Mouse (Mus musculus) thymus, adult 2 months (tissue): ENCODE data around the gene Zkscan7. TPM values are rescaled to one million over a fixed set of nuclear protein-coding genes. Genes with fewer than 3 reads are reported as not detected.

Experiments
- DNase-seq: peaks from one replicate; pipeline ENCODE4 v3.0.0; 2021
- H3K27ac ChIP-seq: fragments of 200-500 bp; 2 replicates; pipeline ENCODE4 v1.5.1; 2012; ENCODE audit warnings: low read length, control low read depth; ENCODE audit not compliant: control insufficient read depth, insufficient read depth
- H3K27me3 ChIP-seq: fragments of 200-500 bp; 2 replicates; pipeline ENCODE4 v1.6.1; 2012; ENCODE audit warnings: mild to moderate bottlenecking, low read length, moderate library complexity, mixed read lengths; ENCODE audit not compliant: control insufficient read depth, insufficient read depth
- H3K36me3 ChIP-seq: fragments of 200-500 bp; 2 replicates; pipeline ENCODE4 v1.6.1; 2012; ENCODE audit warnings: mild to moderate bottlenecking, low read length, moderate library complexity; ENCODE audit not compliant: control insufficient read depth, insufficient read depth
- H3K4me1 ChIP-seq: fragments of 200-500 bp; replicated peaks from 2 replicates; pipeline ENCODE4 v1.6.1; 2012; ENCODE audit warnings: low read length; ENCODE audit not compliant: control insufficient read depth, insufficient read depth
- H3K4me3 ChIP-seq: fragments of 200-500 bp; 2 replicates; pipeline ENCODE4 v1.5.1; 2012; ENCODE audit warnings: mild to moderate bottlenecking, low read length, control low read depth, moderate library complexity; ENCODE audit not compliant: control insufficient read depth, insufficient read depth
- CTCF ChIP-seq: fragments of 200-500 bp; IDR thresholded peaks from 2 replicates; pipeline ENCODE4 v1.5.1; 2012; ENCODE audit warnings: mild to moderate bottlenecking, control low read depth, low read length, moderate library complexity, borderline replicate concordance; ENCODE audit not compliant: control insufficient read depth, poor library complexity, insufficient read depth; ENCODE audit errors: extremely low read depth
- POLR2A ChIP-seq: fragments of 200-500 bp; IDR thresholded peaks from 2 replicates; pipeline ENCODE4 v1.6.1; 2012; ENCODE audit warnings: mild to moderate bottlenecking, low read length, control low read depth, moderate library complexity; ENCODE audit not compliant: control insufficient read depth, poor library complexity, insufficient read depth; ENCODE audit errors: extremely low read depth
- WGBS: fragments of 180-500 bp; shearing (Covaris S2); methylation state at CpG from one replicate; pipeline ENCODE4 v1.1.7; 2018; 5-methylcytosine and 5-hydroxymethylcytosine counted together
- polyA plus RNA-seq: library from polyadenylated mRNA; depleted of rRNA; stranded (reverse); fragments of >200 nt; gene quantifications from 2 replicates; pipeline ENCODE4 v1.2.3, GENCODE M21; 2012; rRNA removed

Zkscan7 gene
- polyA plus RNA-seq = 2.8 and 3.0 TPM in 2 replicates

- TF ChIP-seq CTCF (no peak), POLR2A (no peak)
- Histone ChIP-seq H3K27me3 (no peaks in the 10 kb centered on the region), H3K27ac (no peak within 1 kb of the TSS), H3K4me1 (peaks cover 2% of the 10 kb centered on the region; the same call in 1 of the 2 replicates), H3K4me3 (no peak within 1 kb of the TSS), H3K36me3 (no peaks in the 10 kb centered on the region)
- WGBS = 94% methylated on average over 3 of the region's 3 CpGs
- no peak for DNase-seq
These were observed at the start of gene Zkscan7 for GRCm38 (mm10) chr9:122885385-122885784. Zkscan7 (plus strand) TSS chr9:122885685.

GRCm38 (mm10) chr9:122836126-122836525, 49.4 kb upstream of the Zkscan7 start:
- WGBS = 81% methylated on average over 9 of the region's 9 CpGs
- Histone ChIP-seq H3K4me1 (no peaks in the 10 kb centered on the region), H3K27ac (no peak overlapping the region), H3K27me3 (no peaks in the 10 kb centered on the region), H3K36me3 (no peaks in the 10 kb centered on the region; the same call in 1 of the 2 replicates), H3K4me3 (no peak overlapping the region)
- DNase-seq = no peak
- TF ChIP-seq CTCF (no peak), POLR2A (no peak)

- no peaks in the 10 kb centered on the region; the same call in 1 of the 2 replicates for H3K36me3 ChIP-seq
- H3K27me3 ChIP-seq = no peaks in the 10 kb centered on the region
- TF ChIP-seq POLR2A (no peak), CTCF (no peak)
- no peak overlapping the region for H3K27ac ChIP-seq
- H3K4me1 ChIP-seq = no peaks in the 10 kb centered on the region
- no peak for DNase-seq
- no peak overlapping the region for H3K4me3 ChIP-seq
- 80% methylated on average over 6 of the region's 6 CpGs for WGBS
These were observed 48.7 kb upstream of the Zkscan7 start for GRCm38 (mm10) chr9:122836790-122837189.

GRCm38 (mm10) chr9:122837216-122837615, 48.3 kb upstream of the Zkscan7 start:
- Histone ChIP-seq H3K4me1 (no peaks in the 10 kb centered on the region), H3K4me3 (no peak overlapping the region), H3K27me3 (no peaks in the 10 kb centered on the region), H3K27ac (no peak overlapping the region), H3K36me3 (no peaks in the 10 kb centered on the region; the same call in 1 of the 2 replicates)
- DNase-seq = no peak
- TF ChIP-seq CTCF (no peak), POLR2A (no peak)
- WGBS = 92% methylated on average over 4 of the region's 4 CpGs

GRCm38 (mm10) chr9:122837680-122838079, 47.8 kb upstream of the Zkscan7 start:
- TF ChIP-seq CTCF (no peak), POLR2A (no peak)
- Histone ChIP-seq H3K27ac (no peak overlapping the region), H3K36me3 (no peaks in the 10 kb centered on the region; the same call in 1 of the 2 replicates), H3K27me3 (no peaks in the 10 kb centered on the region), H3K4me1 (no peaks in the 10 kb centered on the region), H3K4me3 (no peak overlapping the region)
- peak; percentile 5 for DNase-seq
- 65% methylated on average over 16 of the region's 16 CpGs for WGBS

- 92% methylated on average over 3 of the region's 3 CpGs for WGBS
- Histone ChIP-seq H3K36me3 (no peaks in the 10 kb centered on the region), H3K4me1 (no peaks in the 10 kb centered on the region), H3K27ac (no peak within 1 kb of the TSS), H3K4me3 (no peak within 1 kb of the TSS), H3K27me3 (no peaks in the 10 kb centered on the region)
- TF ChIP-seq CTCF = no peak
- TF ChIP-seq POLR2A = no peak
- DNase-seq = no peak
These were observed 41.7 kb upstream of the Zkscan7 start, which contains the start of gene Gm35549 for GRCm38 (mm10) chr9:122843760-122844159. Gm35549 (minus strand) TSS chr9:122844035.

GRCm38 (mm10) chr9:122845621-122846020, 39.9 kb upstream of the Zkscan7 start:
- no peaks in the 10 kb centered on the region for H3K4me1 ChIP-seq
- no peak for DNase-seq
- no peak overlapping the region for H3K27ac ChIP-seq
- WGBS = 82% methylated on average over 3 of the region's 3 CpGs
- no peaks in the 10 kb centered on the region for H3K27me3 ChIP-seq
- no peak overlapping the region for H3K4me3 ChIP-seq
- no peaks in the 10 kb centered on the region; the same call in 1 of the 2 replicates for H3K36me3 ChIP-seq
- TF ChIP-seq CTCF = no peak
- TF ChIP-seq POLR2A = no peak
